Mouse (Mus musculus): Measurements from ENCODE around the gene Rassf1.

- TF ChIP-seq POLR2A (IDR thresholded peaks at IDR 0.05; ENCODE audit: control insufficient read depth, extremely low read depth, insufficient read depth, low read length, poor library complexity) = no peak
- TF ChIP-seq CTCF (IDR thresholded peaks at IDR 0.05; ENCODE audit: borderline replicate concordance, control insufficient read depth, extremely low read depth, insufficient read depth, low read length, poor library complexity) = no peak
Measured at GRCm38 (mm10) chr9:107534408-107535202, 16.8 kb upstream of the Rassf1 start.

Data from thymus, adult 2 months (tissue).